Mouse (Mus musculus) CD8-positive naive resting alpha-beta T cell, adult 2 months (primary cell): Measurements from ENCODE around the gene 4930486L24Rik.
"Not testable (repeated sequence)": the region's sequence is repeated elsewhere in the genome, so short reads cannot be mapped to it uniquely, and the experiment has no call there.

Experiments used
- DNase-seq, 2 experiments: peaks; one replicate each; pipeline ENCODE4 v3.0.0; 2022; ENCODE audit warnings: low read depth in 2 of 2, low spot score in 2 of 2

Gene 4930486L24Rik

GRCm38 (mm10) chr13:60864281-60864680 lies at the start of gene 4930486L24Rik:
TSS of gene 4930486L24Rik (minus strand) at chr13:60864475.
- DNase-seq = no peak

DNA sequence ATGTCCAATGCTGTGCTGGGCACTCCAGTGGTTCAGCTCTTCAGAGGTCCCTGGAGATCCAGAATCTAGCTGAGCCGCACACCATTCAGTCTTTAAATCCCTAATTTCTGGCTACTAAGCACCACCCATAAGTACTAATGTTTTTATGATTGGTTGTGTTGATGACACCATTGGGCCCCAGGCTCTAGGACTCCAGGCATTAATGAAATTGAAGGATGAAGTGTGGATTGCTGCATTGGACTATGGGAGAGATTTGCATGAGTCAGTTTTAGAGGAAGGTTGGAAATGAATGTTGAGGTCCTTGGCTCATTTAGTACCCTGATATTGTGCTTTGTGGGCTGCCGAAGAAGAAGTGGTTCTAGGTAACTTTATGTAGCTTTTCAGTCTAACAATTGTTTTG lies 40.5 kb upstream of the 4930486L24Rik start, which contains the start of gene Tpbpb:
TSS of gene Tpbpb (minus strand) at position 101 of the 400 bp plus-strand sequence.
- not testable (repeated sequence) for DNase-seq

- peak; percentile 10 to 16 for DNase-seq
Observed at GRCm38 (mm10) chr13:60897328-60897727, 33.1 kb upstream of the 4930486L24Rik start, which contains the start of gene Ctla2b. TSS of gene Ctla2b (minus strand) at chr13:60897447.

GRCm38 (mm10) chr13:60896794-60897193 lies 32.5 kb upstream of the 4930486L24Rik start, which contains the start of gene Gm49392:
TSS of gene Gm49392 (minus strand) at chr13:60896894.
- not testable (repeated sequence) for DNase-seq

GRCm38 (mm10) chr13:60895406-60896160 lies 31.3 kb upstream of the 4930486L24Rik start:
- no peak for DNase-seq

DNA sequence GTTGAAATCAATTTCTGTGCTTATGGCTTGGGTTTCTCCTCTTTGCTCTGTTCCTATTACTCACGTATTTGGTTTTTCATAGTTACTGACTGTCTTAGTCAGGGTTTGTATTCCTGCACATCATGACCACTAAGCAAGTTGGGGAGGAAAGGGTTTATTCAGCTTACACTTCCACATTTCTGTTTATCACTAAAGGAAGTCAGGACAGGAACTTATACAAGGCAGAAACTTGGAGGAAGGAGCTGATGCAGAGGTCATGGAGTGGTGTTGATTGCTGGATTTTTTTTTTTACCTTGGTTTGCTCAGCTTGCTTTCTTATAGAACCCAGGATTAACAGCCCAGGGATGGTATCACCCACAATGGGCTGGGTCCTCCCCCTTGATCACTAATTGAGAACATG lies 28.0 kb upstream of the 4930486L24Rik start:
- DNase-seq = no peak

- peak; percentile 55 to 61 for DNase-seq
Observed at GRCm38 (mm10) chr13:60848241-60849120, 15.8 kb downstream of the 4930486L24Rik start.

DNA sequence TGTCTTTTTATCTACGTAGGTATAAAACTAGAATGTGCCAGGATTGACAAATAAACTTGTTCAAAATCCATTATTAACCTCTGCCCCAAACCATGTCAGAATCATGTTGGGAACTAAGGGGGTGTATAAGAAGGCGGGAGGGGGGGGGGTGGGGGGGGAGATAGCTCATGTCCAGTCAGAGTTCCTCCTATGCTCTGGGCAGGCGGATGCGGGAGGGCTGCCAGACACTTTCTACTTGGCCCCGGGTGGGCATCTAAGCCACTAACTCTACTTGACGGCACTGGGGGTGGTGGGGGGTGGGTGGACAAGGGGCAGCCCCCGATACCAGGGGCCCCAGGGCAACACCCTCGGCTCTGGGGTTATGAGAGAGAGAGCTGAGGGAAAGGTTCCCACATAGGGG lies 21.1 kb downstream of the 4930486L24Rik start:
- no peak for DNase-seq

DNA sequence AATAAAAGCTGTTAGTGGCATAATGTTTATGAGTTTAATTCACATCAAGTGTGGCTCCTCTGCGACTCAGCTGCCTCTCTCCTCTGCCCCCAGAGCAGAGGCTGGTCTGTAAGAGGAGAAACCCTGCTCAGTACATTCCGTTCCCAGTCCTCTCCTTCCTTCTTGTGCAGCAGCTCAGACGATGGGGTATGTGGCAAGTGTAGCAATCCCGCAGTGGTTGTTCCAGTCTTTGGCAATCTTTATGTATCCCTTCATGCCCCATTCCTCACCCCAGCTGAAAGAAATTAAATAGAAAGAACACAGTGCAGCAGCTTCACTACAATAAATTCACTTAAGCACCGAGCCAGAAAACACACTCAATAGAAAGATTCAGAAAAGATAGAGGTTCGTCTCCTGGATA lies 21.6 kb downstream of the 4930486L24Rik start:
- no peak for DNase-seq

DNA sequence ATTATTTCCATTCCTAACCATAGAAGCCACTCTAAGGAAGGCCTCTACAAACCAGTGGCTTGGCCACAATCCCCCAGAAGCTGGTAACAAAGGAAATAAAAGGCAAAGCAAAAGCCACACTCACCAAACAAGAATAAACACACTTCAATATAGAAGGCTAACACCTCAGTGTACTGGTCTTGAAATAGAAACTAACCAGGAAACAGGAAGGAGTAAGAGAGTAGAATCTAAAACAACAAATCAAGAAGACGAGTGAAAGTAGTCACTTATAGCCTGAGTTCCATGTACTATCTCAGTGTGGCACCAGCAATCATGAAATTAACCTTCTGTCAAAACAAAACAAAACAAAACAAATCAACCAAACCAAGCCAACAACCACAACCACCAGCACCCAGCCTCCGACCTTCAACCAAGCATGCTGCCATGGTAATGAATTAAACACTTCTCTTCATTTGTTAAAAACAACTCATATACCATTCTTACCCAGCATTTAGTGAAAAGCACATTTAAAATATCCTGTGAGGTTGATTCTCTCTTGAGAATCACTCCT lies 24.8 kb downstream of the 4930486L24Rik start:
- DNase-seq = no peak

- peak; percentile 57 to 71 for DNase-seq
Observed at GRCm38 (mm10) chr13:60826052-60826451, 38.2 kb downstream of the 4930486L24Rik start.

- no peak for DNase-seq
Observed at GRCm38 (mm10) chr13:60820486-60821175, 43.6 kb downstream of the 4930486L24Rik start.

DNA sequence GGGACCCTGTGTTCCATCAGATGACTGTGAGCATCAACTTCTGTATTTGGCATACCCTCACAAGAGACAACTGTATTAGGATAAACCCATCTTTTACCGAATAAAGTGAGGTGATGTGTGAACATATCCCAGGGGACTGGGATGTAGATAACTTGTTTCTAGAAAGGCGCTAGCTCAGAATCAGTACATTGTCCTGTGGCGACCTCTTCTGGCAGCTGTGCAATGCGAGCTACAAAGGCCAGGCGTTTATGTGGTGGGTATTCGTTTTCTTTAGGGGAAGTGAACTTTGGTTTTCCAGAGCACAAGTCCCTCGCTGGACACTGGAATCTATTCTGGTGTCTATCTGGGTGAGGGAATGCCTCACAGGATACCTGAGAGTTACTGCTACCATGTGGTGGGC lies 44.8 kb downstream of the 4930486L24Rik start:
- DNase-seq = no peak

DNA sequence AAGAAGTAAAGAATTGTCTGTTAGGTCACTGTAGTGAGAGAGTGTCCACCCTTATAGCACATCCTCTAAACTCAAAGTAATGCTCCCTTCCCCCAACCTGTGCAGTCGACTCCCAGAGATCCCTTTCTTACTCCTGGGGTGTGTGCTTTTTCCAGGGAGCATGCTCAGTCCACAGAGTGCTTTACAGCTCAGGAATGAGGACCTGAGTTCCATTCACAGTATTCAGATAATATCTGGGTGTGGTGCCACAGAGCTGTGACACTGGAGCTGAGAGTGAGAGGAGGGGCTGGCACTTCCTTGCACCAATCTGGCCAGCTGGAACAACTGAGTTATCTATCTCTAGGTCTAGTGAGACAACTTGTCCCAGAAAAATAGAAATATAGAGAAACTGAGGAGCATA lies 50.6 kb downstream of the 4930486L24Rik start:
- no peak for DNase-seq

DNA sequence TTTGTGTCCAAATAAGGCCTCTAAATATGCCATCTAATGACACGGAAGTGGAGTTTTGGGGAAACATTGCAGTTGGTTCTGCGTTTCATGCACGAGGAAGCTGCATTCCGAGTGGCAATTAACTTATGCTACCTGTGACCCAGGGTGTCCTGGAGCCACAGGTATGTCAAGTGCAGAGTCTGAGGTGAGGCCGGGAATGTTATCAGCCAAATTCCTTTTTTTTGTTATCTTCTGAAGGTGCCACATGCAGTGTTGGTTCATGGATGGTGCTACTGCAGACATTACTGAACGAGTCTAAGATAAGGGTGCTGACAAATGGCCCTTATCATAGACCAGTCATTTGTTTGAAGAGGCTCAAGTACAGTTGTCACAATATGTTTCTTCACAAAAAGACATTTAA lies 51.5 kb downstream of the 4930486L24Rik start:
- no peak for DNase-seq

- no peak for DNase-seq
Observed at GRCm38 (mm10) chr13:60809690-60810089, 54.6 kb downstream of the 4930486L24Rik start.

- no peak for DNase-seq
Observed at GRCm38 (mm10) chr13:60802749-60803148, 61.5 kb downstream of the 4930486L24Rik start, which contains the start of gene Ctsll3. TSS of gene Ctsll3 (minus strand) at chr13:60802849.
